Mouse (Mus musculus): ENCODE data around the gene Gatad2b.
"Not testable (repeated sequence)": the region's sequence is repeated elsewhere in the genome, so short reads cannot be mapped to it uniquely, and the experiment has no call there.

Gatad2b gene

DNA sequence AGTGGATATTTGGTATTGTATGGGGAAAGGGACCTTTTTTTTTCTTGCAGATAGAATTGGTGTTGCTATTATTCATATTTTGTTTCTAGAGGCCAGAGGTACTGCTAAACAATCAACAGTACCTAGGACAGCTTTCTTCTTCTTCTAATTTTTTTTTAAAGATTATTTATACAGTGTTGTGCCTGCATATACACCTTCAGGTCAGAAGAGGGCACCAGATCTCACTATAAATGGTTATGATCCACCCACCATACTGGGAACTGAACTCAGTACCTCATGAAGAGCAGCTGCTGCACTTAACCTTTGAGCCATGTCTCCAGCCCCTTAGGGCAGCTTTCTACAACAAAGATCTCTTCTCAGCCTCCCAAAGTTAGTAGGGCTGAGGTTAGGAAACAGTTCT, 20.4 kb downstream of the Gatad2b start:
- DNase-seq (ENCODE audit: low spot score in 2 of 2) = no peak

DNA sequence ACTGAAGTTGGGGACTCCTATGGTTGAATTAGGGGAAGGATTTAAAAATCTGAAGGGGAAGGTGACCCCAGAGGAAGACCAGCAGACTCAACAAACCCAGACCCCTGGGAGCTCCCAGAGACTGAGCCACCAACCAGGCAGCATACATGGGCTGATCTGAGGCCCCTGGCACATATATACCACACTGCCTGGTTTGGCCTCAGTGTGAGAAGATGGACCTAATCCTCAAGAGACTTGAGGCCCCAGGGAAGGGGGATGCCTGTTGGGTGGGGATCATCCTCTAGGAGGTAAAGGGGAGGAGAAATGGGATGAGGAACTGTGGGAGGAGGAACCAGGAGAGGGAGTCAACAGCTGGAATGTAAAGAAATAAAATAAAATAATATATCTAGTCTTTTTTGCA, 21.3 kb downstream of the Gatad2b start:
- DNase-seq (ENCODE audit: low spot score in 2 of 2) = no peak

DNA sequence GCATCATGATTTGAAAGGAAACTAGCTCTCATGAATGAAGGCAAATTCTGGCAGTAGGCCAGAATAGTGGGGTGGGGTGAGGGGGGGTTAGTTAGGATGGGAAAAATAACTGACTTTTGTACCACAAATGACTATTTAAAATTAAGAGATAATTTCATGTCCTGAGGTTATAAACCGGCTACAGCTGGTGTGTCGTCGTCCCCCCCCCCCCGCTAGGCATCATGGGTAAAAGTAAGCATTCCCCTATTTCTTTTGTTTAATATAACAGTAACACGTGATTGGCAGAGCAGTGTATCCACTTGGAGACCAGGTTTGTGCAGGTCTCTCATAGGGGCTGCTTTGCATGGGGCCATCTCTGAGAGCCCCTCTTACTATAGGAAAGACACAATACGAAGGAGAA, 29.3 kb downstream of the Gatad2b start:
- no peak for DNase-seq (ENCODE audit: low spot score in 2 of 2)

DNA sequence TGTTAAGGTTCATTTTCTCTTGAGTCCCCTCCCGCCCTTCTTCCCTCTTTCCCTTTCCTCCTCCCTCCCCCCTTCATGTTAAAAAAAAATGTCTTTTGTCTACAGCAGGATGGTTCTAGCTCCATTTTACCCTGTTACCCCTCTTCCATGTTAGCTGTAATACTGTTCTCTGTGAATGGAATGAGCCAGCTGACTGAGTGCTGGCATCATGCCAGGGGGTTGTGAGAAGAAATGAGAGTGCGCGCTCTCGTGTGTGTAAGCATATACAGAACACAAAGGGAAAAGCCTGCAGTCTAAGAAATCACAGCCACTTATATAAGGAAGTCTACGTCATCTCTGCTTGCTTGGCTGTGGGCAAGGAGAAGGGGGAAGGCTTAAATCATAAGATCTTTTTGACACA, 30.1 kb downstream of the Gatad2b start:
- peak; percentile 42 to 71 for DNase-seq (ENCODE audit: low spot score in 2 of 2)

DNA sequence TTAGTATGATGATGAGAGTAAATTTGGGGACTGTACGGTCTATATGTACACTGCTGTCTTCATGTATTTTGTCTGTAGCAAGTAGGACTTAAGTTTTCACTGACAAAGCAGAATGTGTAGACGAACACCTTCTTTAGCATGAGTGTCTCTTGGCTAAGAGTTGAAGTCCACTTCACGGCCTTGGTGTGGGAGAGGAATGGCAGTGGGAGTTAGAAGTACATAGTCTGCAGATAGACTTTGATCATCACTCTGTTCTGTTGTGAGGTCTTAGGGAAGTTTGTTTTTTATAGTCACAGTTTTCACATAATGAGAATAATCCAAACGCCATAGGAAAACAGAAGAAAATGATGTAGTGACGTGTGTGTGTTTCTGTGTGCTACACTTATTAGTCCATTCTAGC, 39.5 kb downstream of the Gatad2b start:
- no peak for DNase-seq (ENCODE audit: low spot score in 2 of 2)

DNA sequence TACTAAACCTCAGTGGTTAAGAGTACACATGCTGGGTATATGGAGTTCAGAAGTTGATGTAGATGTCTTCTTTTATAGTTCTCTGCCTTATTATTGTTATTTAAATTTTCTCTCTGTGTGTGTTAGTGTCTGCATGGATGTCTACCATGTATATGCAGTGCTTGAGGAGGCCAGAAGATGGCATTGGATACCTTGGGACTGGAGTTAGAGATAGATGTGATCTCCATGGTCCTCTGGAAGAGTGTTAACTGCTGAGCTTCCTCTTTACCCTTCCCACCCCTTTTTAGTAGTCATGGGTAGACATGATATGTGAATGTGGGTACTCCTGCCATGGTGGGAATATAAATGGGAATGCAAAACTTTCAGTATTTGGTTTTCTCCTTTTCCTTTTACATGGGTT, 42.5 kb downstream of the Gatad2b start:
- DNase-seq (ENCODE audit: low spot score in 2 of 2) = no peak

- DNase-seq (ENCODE audit: low spot score in 2 of 2) = no peak
Measured at GRCm38 (mm10) chr3:90338190-90338589, 45.2 kb downstream of the Gatad2b start.

- no peak for DNase-seq (ENCODE audit: low spot score in 2 of 2)
Measured at GRCm38 (mm10) chr3:90340177-90340576, 47.2 kb downstream of the Gatad2b start.

DNA sequence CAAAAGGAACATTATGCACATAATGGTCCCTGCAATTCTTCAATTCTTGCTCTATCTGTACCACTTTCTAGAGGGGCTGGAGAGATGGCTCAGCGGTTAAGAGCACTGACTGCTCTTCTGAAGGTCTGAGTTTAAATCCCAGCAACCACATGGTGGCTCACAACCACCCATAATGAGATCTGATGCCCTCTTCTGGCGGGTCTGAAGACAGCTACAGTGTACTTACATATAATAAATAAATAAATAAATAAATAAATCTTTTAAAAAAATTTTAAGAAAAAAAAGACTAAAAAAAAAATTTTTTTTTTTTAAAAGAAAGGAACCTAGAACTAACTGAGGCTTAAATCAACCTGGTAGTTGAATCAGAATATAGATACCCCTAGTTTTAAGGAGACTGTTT, 49.9 kb downstream of the Gatad2b start:
- not testable (repeated sequence) for DNase-seq (ENCODE audit: low spot score in 2 of 2)

- DNase-seq (ENCODE audit: low spot score in 2 of 2) = no peak
Measured at GRCm38 (mm10) chr3:90347847-90348246, 54.9 kb downstream of the Gatad2b start.

- no peak for DNase-seq (ENCODE audit: low spot score in 2 of 2)
Measured at GRCm38 (mm10) chr3:90357959-90358358, 65.0 kb downstream of the Gatad2b start.

DNA sequence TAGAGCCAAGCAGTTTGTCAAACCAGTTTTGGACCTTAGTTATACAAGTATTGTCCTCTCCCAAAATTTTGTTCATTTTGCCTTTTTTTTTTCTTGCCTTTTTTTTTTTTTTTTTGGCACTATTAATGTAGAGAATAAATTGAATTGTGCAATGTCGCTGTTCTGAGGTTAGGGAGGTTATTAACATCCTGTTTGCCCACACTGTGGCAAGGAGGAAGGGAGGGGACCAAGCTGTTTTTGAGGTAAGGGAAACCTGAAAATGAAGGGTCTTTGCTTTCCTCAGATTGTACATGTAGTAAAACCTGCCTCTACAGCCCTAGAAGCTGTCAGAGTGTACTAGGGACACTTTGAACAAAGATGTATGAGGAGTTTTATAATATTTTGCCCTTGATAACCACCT, 66.3 kb downstream of the Gatad2b start:
- no peak for DNase-seq (ENCODE audit: low spot score in 2 of 2)

DNA sequence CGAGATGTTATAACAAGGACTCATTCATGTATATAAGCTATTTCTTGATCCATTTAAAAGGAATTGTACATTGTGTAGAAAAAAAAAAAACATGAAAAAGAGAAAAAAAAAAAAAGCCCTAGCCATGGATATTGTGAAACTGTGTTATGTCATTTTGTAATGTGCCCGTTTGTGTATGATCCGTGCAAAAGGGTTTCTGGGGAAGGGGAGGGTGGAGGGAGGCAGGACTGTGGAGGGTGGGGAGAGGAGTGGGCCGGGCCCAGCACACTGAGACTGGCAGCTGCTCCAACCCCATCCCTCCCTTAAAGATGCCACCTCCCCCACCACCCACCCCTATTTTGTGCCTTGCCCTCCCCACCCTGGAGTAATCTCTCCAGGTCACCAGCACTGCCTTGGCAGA, 68.5 kb downstream of the Gatad2b start:
- DNase-seq (ENCODE audit: low spot score in 2 of 2) = no peak

DNA sequence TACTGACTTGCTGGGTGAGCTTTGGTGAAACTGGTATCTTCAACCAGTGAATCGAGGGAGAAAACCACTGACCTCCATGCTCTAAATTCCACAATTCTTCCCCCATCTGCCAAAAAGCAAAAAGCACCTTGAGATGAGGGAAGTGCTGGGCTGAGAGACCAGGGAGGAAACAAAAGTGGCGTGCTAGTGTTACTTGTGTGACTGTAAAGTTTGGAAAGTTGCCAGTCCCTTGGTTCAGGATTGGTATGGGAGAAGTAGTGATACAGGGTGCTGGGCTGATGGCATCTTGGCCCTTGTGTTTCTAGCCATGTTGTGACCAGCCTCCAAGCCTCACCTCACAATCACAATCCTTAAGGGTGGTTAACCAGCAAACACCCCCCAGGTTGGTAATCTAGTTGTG, 69.4 kb downstream of the Gatad2b start:
- no peak for DNase-seq (ENCODE audit: low spot score in 2 of 2)

GRCm38 (mm10) chr3:90367001-90367632, 74.1 kb downstream of the Gatad2b start:
- DNase-seq (ENCODE audit: low spot score in 2 of 2) = no peak

DNA sequence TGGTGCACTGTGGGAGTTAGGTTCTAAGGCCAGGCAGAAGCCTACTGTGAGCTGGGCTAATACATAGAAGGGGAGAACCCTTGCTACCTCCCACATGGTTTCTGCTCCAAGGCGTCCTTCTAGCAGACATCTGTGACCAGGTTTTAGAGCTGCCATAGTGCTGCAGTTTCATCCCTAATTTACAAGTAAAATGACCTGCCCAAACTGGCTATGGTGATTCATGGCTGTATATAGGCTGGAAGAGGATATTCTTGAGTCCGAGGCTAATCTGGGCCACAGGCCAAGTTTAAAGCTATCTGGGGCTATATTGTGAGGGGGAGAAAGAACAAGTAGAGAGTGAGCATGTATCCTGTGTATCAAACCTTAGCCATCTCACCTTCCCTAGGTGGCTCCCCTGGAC, 76.1 kb downstream of the Gatad2b start:
- DNase-seq (ENCODE audit: low spot score in 2 of 2) = peak; percentile 40 to 63

DNA sequence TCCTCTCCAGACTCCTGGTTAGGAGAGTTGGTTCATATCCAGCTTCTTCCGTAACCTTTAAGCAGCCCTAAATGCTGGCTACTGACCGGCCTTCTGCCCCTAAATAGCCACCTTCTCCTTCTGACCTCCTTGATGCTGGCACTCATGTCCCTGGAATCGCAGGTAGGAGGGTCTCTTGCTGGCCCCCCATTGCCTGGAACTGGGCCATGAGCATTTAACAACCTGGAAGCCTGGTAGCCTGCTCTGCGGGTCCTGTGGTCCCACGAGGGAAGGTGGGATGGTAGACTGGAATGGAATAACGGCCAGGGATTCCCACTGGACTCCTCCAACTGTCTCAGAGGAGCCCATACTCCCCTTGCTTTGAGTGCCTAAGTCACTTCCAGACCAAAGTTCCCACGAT, 78.9 kb downstream of the Gatad2b start:
- no peak for DNase-seq (ENCODE audit: low spot score in 2 of 2)

DNA sequence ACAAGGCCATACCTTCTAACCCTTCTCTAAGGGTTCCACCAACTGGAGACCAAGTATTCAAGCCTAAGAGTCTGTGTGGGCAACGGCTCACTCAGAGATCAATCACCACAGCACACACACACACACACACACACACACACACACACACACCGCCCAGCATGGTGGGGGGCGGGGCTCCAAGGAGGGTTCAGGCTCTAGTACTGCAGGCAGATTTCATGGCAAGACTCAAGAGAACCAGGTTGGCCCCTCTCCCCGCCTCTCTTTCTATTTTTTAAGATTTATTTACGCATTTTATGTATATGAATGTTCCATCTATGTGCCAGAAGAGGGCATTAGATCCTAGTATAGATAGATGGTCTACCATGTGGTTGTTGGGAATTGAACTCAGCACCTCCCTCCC, 79.8 kb downstream of the Gatad2b start:
- DNase-seq (ENCODE audit: low spot score in 2 of 2) = no peak

DNA sequence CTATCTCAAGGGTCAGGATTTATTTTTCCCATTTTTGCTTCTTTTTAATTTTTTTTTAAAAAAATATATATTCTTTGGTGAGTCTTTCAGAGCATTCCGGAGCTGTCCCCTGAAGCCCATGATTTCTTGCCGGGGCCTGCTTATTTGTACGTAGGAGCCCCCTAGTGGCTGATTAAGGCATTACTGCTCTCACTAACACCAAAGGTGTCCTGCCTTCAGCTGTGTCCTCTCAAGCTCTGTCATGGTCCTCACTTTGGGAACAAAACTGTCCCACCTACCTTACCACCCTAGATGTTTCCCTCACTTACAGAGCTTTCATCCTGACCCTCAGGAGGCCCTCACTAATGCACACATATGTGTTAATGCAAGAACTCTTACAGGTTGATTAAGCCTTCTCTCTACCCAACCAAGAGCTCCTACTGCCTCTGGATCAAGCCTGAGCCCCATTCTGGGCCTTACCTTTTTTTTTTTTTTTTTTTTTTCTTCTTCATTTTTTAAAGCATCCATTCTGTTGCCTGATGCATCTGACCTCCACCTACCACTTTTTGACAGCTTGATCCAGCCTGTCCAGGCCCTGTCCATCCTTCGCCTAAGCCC, 80.6 kb downstream of the Gatad2b start:
- DNase-seq (ENCODE audit: low spot score in 2 of 2) = peak in 1 of 2 experiments; percentile 90

DNA sequence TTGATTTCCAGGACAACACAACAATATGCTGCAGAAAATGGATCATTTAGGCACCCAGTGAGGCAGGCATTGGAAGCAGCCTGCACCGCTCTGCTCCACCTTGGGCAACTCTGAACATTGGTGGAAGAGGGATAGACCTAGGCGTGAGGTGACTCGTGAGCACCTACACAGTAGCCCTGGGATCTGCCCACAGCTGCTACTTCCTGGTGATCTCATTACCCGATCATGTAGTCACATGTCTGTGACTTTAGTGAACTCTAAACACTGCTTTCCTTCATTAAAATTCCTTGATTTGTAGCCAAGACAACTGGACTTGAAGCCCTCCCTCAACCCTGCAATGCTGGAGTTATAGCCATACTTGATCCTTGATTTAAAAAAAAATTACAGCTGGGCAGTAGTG, 81.4 kb downstream of the Gatad2b start:
- no peak for DNase-seq (ENCODE audit: low spot score in 2 of 2)

- DNase-seq (ENCODE audit: low spot score in 2 of 2) = no peak
Measured at GRCm38 (mm10) chr3:90375562-90376246, 82.7 kb downstream of the Gatad2b start.

- DNase-seq (ENCODE audit: low spot score in 2 of 2) = no peak
Measured at GRCm38 (mm10) chr3:90376247-90376585, 83.2 kb downstream of the Gatad2b start.

DNA sequence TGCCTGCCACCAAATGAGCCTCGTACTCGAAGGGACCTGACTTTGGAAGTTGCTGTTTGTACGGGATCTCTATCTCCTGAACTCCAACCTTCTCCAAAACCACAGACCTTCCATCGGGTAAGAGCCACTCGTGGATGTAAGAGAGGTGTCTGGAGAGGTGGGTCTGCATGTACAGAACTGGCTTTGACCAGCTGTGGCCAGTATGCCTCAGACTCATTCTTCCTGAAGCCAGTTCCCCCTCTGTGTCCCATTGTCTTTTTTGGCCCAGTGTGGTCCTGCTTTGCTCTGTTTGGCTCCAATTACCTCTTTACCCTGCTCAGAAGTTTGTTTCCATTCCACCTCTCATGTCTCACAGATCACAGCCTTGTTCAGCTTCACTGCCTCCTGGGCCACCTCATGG, 85.5 kb downstream of the Gatad2b start:
- no peak for DNase-seq (ENCODE audit: low spot score in 2 of 2)

DNA sequence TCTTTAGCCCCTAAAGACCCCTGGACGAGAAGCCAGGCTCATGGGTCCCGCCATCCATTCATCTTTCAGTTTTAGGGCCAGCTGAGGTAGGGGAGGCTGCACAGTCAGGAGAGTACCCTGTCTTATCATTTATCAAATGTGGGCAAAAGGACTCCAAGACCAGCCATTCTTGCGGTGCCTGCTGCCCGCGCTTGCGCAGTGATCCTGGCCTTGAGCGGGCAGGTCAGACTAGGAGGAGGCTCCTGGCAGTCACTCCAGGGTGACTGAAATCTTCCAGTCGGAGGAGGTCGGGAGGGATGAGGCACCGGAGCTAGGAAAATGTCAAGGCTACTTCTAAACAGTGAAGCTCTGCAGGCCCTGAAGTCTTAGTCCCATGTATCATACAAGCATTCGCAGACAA, 88.7 kb downstream of the Gatad2b start:
- no peak for DNase-seq (ENCODE audit: low spot score in 2 of 2)

Measured in left cerebral cortex, adult 9 months (tissue).